Mouse (Mus musculus) intestine, postnatal 0 days (tissue): ENCODE data around the gene Nup205. TPM values are rescaled to one million over a fixed set of nuclear protein-coding genes. Genes with fewer than 3 reads are reported as not detected.

Experiments
- ATAC-seq: fragments of 200-750 bp; cut with Nextera tagmentation; 2 replicates; pipeline ENCODE4 v1.8.0; 2017; ENCODE audit warnings: mild to moderate bottlenecking, moderate TSS enrichment, moderate library complexity
- H3K27ac ChIP-seq: fragments of 300-500 bp; sonication (generic); 2 replicates; pipeline ENCODE4 v1.5.1; 2014; ENCODE audit warnings: mild to moderate bottlenecking, low read depth, low read length, moderate library complexity
- H3K27me3 ChIP-seq: fragments of 300-500 bp; sonication (generic); replicated peaks from 2 replicates; pipeline ENCODE4 v1.6.1; 2014; ENCODE audit warnings: low read length, mixed read lengths; ENCODE audit not compliant: control insufficient read depth, insufficient read depth
- H3K36me3 ChIP-seq: fragments of 300-500 bp; sonication (generic); 2 replicates; pipeline ENCODE4 v1.6.1; 2014; ENCODE audit warnings: mild to moderate bottlenecking, moderate library complexity; ENCODE audit not compliant: control insufficient read depth, insufficient read depth
- H3K4me1 ChIP-seq: fragments of 300-500 bp; sonication (generic); replicated peaks from 2 replicates; pipeline ENCODE4 v1.6.1; 2014; ENCODE audit warnings: antibody characterized with exemption, low read length, mixed read lengths; ENCODE audit not compliant: control insufficient read depth, insufficient read depth
- H3K4me2 ChIP-seq: fragments of 300-500 bp; sonication (generic); replicated peaks from 2 replicates; pipeline ENCODE4 v1.6.1; 2014; ENCODE audit warnings: low read depth, mild to moderate bottlenecking, moderate library complexity
- H3K4me3 ChIP-seq: fragments of 300-500 bp; sonication (generic); 2 replicates; pipeline ENCODE4 v1.5.1; 2014; ENCODE audit warnings: low read depth, low read length
- H3K9ac ChIP-seq: fragments of 300-500 bp; sonication (generic); 2 replicates; pipeline ENCODE4 v1.6.1; 2014; ENCODE audit warnings: mild to moderate bottlenecking, low read depth, low read length
- H3K9me3 ChIP-seq: fragments of 300-500 bp; sonication (generic); 2 replicates; pipeline ENCODE4 v1.6.1; 2016; ENCODE audit warnings: mixed run types; ENCODE audit not compliant: control insufficient read depth
- CTCF ChIP-seq: sonication (generic); IDR thresholded peaks from 2 replicates; pipeline ENCODE4 v1.5.1; 2016; ENCODE audit warnings: low read depth, mild to moderate bottlenecking, control low read depth, antibody characterized with exemption, moderate library complexity
- WGBS: fragments of 180-500 bp; shearing (Covaris S2); extraction: QIAGEN DNeasy Blood & Tissue Kit; methylation state at CpG from one replicate; pipeline ENCODE4 v1.1.7; 2014; 5-methylcytosine and 5-hydroxymethylcytosine counted together
- polyA plus RNA-seq: library from polyadenylated mRNA; unstranded; fragments of >200 nt; fragmentation: Nextera tagmentation; extraction: Ambion mirVana; gene quantifications from 2 replicates; pipeline ENCODE4 v1.2.1, GENCODE M21; 2015

Gene Nup205
- polyA plus RNA-seq, 1 experiment from 2014 or later, result 7.7 TPM

DNA sequence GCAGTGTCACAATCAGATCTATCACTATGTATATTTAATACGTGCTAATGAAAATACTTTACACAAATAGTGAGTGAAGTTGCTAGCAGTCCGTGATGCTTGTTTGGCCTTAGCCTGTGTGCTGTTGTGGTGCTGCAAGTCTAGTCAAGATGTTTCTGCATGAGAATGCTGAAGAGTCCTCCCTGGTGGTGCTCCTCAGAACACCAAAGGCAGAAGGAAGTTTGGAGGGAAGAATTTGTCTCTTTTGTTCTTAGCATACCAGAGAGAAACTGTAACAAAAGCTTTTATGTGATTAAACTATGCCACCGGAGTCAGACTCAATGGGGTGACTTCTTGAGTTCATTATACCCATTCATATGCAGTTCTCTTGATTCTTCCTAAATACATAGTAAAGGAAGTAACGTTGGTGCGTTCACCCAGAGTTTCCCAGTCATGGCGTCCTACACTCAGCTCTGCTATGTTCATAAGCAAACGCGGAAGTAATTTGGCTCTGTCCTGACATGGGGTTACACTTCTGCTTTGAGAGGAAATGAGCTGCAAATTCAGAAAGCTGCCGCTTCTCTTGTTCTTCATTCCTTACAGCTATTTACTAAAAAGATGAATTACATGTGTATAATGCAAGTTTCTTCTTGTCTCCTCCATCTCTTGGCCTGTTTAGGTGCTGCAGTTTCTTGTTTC is 59.0 kb downstream of the Nup205 start:
- Histone ChIP-seq H3K36me3 (peaks cover 71% of the 10 kb centered on the region), H3K4me1 (no peaks in the 10 kb centered on the region), H3K27ac (no peak overlapping the region), H3K9ac (no peak overlapping the region), H3K4me2 (no peak overlapping the region), H3K27me3 (no peaks in the 10 kb centered on the region), H3K4me3 (no peak overlapping the region), H3K9me3 (no peaks in the 10 kb centered on the region)
- ATAC-seq, result no peak
- TF ChIP-seq CTCF, result no peak
- WGBS, result 88% methylated on average over 9 of the region's 9 CpGs

- Histone ChIP-seq H3K27ac (no peak overlapping the region), H3K9me3 (no peaks in the 10 kb centered on the region), H3K9ac (no peak overlapping the region), H3K27me3 (no peaks in the 10 kb centered on the region), H3K4me3 (no peak overlapping the region), H3K36me3 (peaks cover 61% of the 10 kb centered on the region), H3K4me1 (no peaks in the 10 kb centered on the region), H3K4me2 (no peak overlapping the region)
- TF ChIP-seq CTCF, result peak; percentile 33
- no peak for ATAC-seq
- over 99% methylated on average over 4 of the region's 4 CpGs for WGBS
Observed at GRCm38 (mm10) chr6:35243252-35243651, 66.0 kb downstream of the Nup205 start.

GRCm38 (mm10) chr6:35243989-35244388 is 66.8 kb downstream of the Nup205 start:
- TF ChIP-seq CTCF, result no peak
- no peaks in the 10 kb centered on the region for H3K9me3 ChIP-seq
- H3K9ac ChIP-seq, result no peak overlapping the region
- no peak for ATAC-seq
- H3K4me1 ChIP-seq, result no peaks in the 10 kb centered on the region
- no peaks in the 10 kb centered on the region for H3K27me3 ChIP-seq
- no peak overlapping the region for H3K4me3 ChIP-seq
- WGBS, result 70% methylated on average over 9 of the region's 9 CpGs
- peaks cover 59% of the 10 kb centered on the region for H3K36me3 ChIP-seq
- H3K4me2 ChIP-seq, result no peak overlapping the region
- H3K27ac ChIP-seq, result no peak overlapping the region

- no peak overlapping the region for H3K9ac ChIP-seq
- no peak overlapping the region for H3K4me2 ChIP-seq
- no peak overlapping the region for H3K4me3 ChIP-seq
- peaks cover 54% of the 10 kb centered on the region for H3K36me3 ChIP-seq
- no peak for ATAC-seq
- H3K27me3 ChIP-seq, result no peaks in the 10 kb centered on the region
- 54% methylated on average over 5 of the region's 5 CpGs for WGBS
- peak; percentile 70 for TF ChIP-seq CTCF
- H3K9me3 ChIP-seq, result no peaks in the 10 kb centered on the region
- H3K4me1 ChIP-seq, result no peaks in the 10 kb centered on the region
- H3K27ac ChIP-seq, result no peak overlapping the region
Observed at GRCm38 (mm10) chr6:35245086-35245485, 67.9 kb downstream of the Nup205 start.

GRCm38 (mm10) chr6:35251807-35252476 is 74.7 kb downstream of the Nup205 start:
- no peak overlapping the region for H3K27ac ChIP-seq
- ATAC-seq, result peak; percentile 3; the same call in 1 of the 2 replicates
- WGBS, result 67% methylated on average over 17 of the region's 17 CpGs

GRCm38 (mm10) chr6:35252477-35253346 is 75.5 kb downstream of the Nup205 start:
- H3K4me2 ChIP-seq, result peak overlapping the region; percentile 67
- 0 out of 2 replicates have a peak, but pooled peaks cover 3% of the 10 kb centered on the region for H3K36me3 ChIP-seq
- peak; percentile 97 for ATAC-seq
- no peaks in the 10 kb centered on the region for H3K9me3 ChIP-seq
- peak overlapping the region; percentile 71 for H3K9ac ChIP-seq
- H3K4me3 ChIP-seq, result peak overlapping the region; percentile 60
- peaks cover 5% of the 10 kb centered on the region; the same call in 1 of the 2 replicates for H3K4me1 ChIP-seq
- TF ChIP-seq CTCF, result peak; percentile 93
- H3K27ac ChIP-seq, result peak overlapping the region; percentile 82
- no peaks in the 10 kb centered on the region for H3K27me3 ChIP-seq
- WGBS, result under 1% methylated on average over 55 of the region's 60 CpGs

More at GRCm38 (mm10) chr6:35251807-35252476, 74.7 kb downstream of the Nup205 start:
- Histone ChIP-seq H3K9ac (peak overlapping the region; percentile 28; the same call in 1 of the 2 replicates), H3K27me3 (no peaks in the 10 kb centered on the region), H3K4me2 (peak overlapping the region; percentile 67), H3K4me1 (peaks cover 5% of the 10 kb centered on the region; the same call in 1 of the 2 replicates), H3K36me3 (0 out of 2 replicates have a peak, but pooled peaks cover 6% of the 10 kb centered on the region), H3K9me3 (no peaks in the 10 kb centered on the region), H3K4me3 (no peak overlapping the region)
- no peak for TF ChIP-seq CTCF
